13 mouse cellular contexts compared by ENCODE assay signal in the genomic region with DNA sequence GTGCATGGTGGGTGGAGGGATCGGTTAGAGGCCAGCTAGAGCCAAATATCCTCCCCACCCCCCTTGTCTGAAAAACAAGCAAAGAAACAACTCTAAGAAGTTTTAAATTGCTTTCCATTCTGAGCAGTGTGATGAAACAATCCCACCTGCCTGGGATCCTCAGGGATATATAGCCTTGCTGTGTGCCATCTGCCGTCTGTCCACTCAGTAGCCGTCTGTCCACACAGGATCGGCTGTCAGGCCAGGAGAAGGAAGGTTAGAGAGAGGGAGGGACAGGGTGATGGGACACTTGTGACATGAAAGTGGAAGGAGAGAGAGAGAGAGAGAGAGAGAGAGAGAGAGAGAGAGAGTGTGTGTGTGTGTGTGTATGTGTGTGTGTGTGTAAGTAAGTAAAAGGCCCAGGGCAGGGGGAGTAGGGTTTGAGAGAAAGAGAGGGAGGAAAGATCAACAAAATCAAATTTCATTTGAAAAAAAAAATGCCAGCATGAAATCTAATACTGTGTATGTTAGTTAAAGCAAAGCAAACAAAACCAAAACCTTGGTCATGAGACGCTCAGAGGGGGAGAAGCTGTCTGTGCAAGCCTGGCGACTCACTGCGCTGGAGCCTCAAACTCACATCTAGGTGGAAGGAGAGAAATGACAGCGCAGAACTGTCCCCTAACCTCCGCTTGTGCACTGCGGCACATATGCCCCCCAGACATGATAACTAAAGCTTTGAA.
"Had no signal": no experiment of that assay in that cellular context is flagged by ENCODE, and none has a peak within 500 bp of the region (broad histone marks: within the 10 kb centered on the region; RNA-seq: fewer than 3 reads in every experiment).

No protein-coding gene starts in this region.

- H3K4me1 ChIP-seq: limb, embryonic 13.5 days had no signal

- H3K27ac ChIP-seq: limb, embryonic 13.5 days; liver, embryonic 14.5 days; midbrain, embryonic 10.5 days had no signal

- H3K9me3 ChIP-seq: limb, embryonic 13.5 days; midbrain, embryonic 10.5 days had no signal

- H3K36me3 ChIP-seq: limb, embryonic 13.5 days had no signal

- H3K27me3 ChIP-seq: limb, embryonic 13.5 days had no signal

- H3K4me3 ChIP-seq: limb, embryonic 13.5 days; midbrain, embryonic 10.5 days had no signal

- ATAC-seq: intestine, postnatal 0 days; midbrain, embryonic 16.5 days had no signal

- H3K9ac ChIP-seq: limb, embryonic 13.5 days; liver, embryonic 14.5 days had no signal

- DNase-seq: kidney, adult 8-10 months; left cerebral cortex, postnatal 4 days; lung, adult 18-20 months; lung, postnatal 10 days; lung, postnatal 4 days; right cerebral cortex, adult 18-20 months; right cerebral cortex, postnatal 25 days; thymus, postnatal 36 days had no signal

- H3K4me2 ChIP-seq: limb, embryonic 13.5 days had no signal
